Mouse (Mus musculus) 416B (cell line): Measurements from ENCODE around the gene Sgk1.

Experiments
- DNase-seq: peaks from one replicate; pipeline ENCODE4 v3.0.0; 2011; ENCODE audit warnings: low read depth

Gene Sgk1

GRCm38 (mm10) chr10:21882184-21883081 is at the start of gene Sgk1:
Gene Sgk1, plus strand, starts transcription at chr10:21882184.
- DNase-seq, result no peak

GRCm38 (mm10) chr10:21832282-21832681 is 49.7 kb upstream of the Sgk1 start:
- DNase-seq, result no peak

GRCm38 (mm10) chr10:21833757-21834156 is 48.2 kb upstream of the Sgk1 start:
- DNase-seq, result no peak

GRCm38 (mm10) chr10:21835077-21835476 is 46.9 kb upstream of the Sgk1 start:
- no peak for DNase-seq

- DNase-seq, result peak; percentile 69
These were observed 42.5 kb upstream of the Sgk1 start for GRCm38 (mm10) chr10:21839248-21840155.

- no peak for DNase-seq
These were observed 38.7 kb upstream of the Sgk1 start for GRCm38 (mm10) chr10:21843326-21843725.

- no peak for DNase-seq
These were observed 38.1 kb upstream of the Sgk1 start for GRCm38 (mm10) chr10:21843861-21844260.

GRCm38 (mm10) chr10:21844391-21844790 is 37.6 kb upstream of the Sgk1 start:
- no peak for DNase-seq

- DNase-seq, result no peak
These were observed 36.2 kb upstream of the Sgk1 start for GRCm38 (mm10) chr10:21845601-21846282.

- no peak for DNase-seq
These were observed 35.6 kb upstream of the Sgk1 start for GRCm38 (mm10) chr10:21846366-21846765.

- DNase-seq, result no peak
These were observed 34.8 kb upstream of the Sgk1 start for GRCm38 (mm10) chr10:21847026-21847820.

GRCm38 (mm10) chr10:21847931-21848670 is 33.9 kb upstream of the Sgk1 start:
- DNase-seq, result no peak

GRCm38 (mm10) chr10:21849251-21849650 is 32.7 kb upstream of the Sgk1 start:
- DNase-seq, result no peak

- DNase-seq, result no peak
These were observed 31.7 kb upstream of the Sgk1 start for GRCm38 (mm10) chr10:21850330-21850729.

GRCm38 (mm10) chr10:21853122-21853521 is 28.9 kb upstream of the Sgk1 start:
- DNase-seq, result no peak

- no peak for DNase-seq
These were observed 28.2 kb upstream of the Sgk1 start for GRCm38 (mm10) chr10:21853566-21854328.

- no peak for DNase-seq
These were observed 26.6 kb upstream of the Sgk1 start for GRCm38 (mm10) chr10:21855338-21855737.

- DNase-seq, result no peak
These were observed 24.3 kb upstream of the Sgk1 start for GRCm38 (mm10) chr10:21857676-21858075.

- DNase-seq, result no peak
These were observed 23.5 kb upstream of the Sgk1 start for GRCm38 (mm10) chr10:21858437-21858974.

GRCm38 (mm10) chr10:21866504-21866903 is 15.5 kb upstream of the Sgk1 start:
- DNase-seq, result no peak
